Mouse (Mus musculus) lung, embryonic 14.5 days (tissue): ENCODE data around the gene Sspo. TPM values are rescaled to one million over a fixed set of nuclear protein-coding genes. Genes with fewer than 3 reads are reported as not detected.

Experiments used
- ATAC-seq: fragments of 200-750 bp; cut with Nextera tagmentation; 2 replicates; pipeline ENCODE4 v1.8.0; 2017; ENCODE audit warnings: mild to moderate bottlenecking, moderate TSS enrichment, moderate library complexity; ENCODE audit not compliant: insufficient read depth
- DNase-seq: peaks from one replicate; pipeline ENCODE4 v3.0.0-alpha.2; 2015
- H3K27ac ChIP-seq: fragments of 300-500 bp; sonication (generic); 2 replicates; pipeline ENCODE4 v1.5.1; 2014; ENCODE audit warnings: low read depth, mild to moderate bottlenecking, moderate library complexity
- H3K27me3 ChIP-seq: fragments of 300-500 bp; sonication (generic); 2 replicates; pipeline ENCODE4 v1.6.1; 2014; ENCODE audit warnings: low read length, control low read depth; ENCODE audit not compliant: insufficient read depth
- H3K36me3 ChIP-seq: fragments of 300-500 bp; sonication (generic); 2 replicates; pipeline ENCODE4 v1.6.1; 2014; ENCODE audit warnings: control low read depth; ENCODE audit not compliant: insufficient read depth
- H3K4me1 ChIP-seq: fragments of 300-500 bp; sonication (generic); 2 replicates; pipeline ENCODE4 v1.6.1; 2014; ENCODE audit warnings: antibody characterized with exemption, control low read depth; ENCODE audit not compliant: insufficient read depth
- H3K4me2 ChIP-seq: fragments of 300-500 bp; sonication (generic); 2 replicates; pipeline ENCODE4 v1.6.1; 2014; ENCODE audit warnings: mild to moderate bottlenecking
- H3K4me3 ChIP-seq: fragments of 300-500 bp; sonication (generic); 2 replicates; pipeline ENCODE4 v1.5.1; 2014; ENCODE audit warnings: low read depth, low read length
- H3K9ac ChIP-seq: fragments of 300-500 bp; sonication (generic); 2 replicates; pipeline ENCODE4 v1.6.1; 2014
- H3K9me3 ChIP-seq: fragments of 300-500 bp; sonication (generic); 2 replicates; pipeline ENCODE4 v1.6.1; 2016; ENCODE audit warnings: low read depth, low read length, control low read depth
- CTCF ChIP-seq: IDR thresholded peaks from 2 replicates; pipeline ENCODE4 v1.5.1; 2016; ENCODE audit warnings: antibody characterized with exemption, low read depth
- WGBS: fragments of 180-500 bp; shearing (Covaris S2); extraction: QIAGEN DNeasy Blood & Tissue Kit; methylation state at CpG from one replicate; pipeline ENCODE4 v1.1.7; 2014; 5-methylcytosine and 5-hydroxymethylcytosine counted together
- microRNA-seq: library from miRNA; unstranded; fragments of <30 nt; microRNA quantifications from one replicate; pipeline ENCODE4, GENCODE M21; 2016; ENCODE audit warnings: borderline number of aligned reads
- polyA plus RNA-seq: library from polyadenylated mRNA; unstranded; fragments of >200 nt; fragmentation: Nextera tagmentation; extraction: Ambion mirVana; gene quantifications from 2 replicates; pipeline ENCODE4 v1.2.1, GENCODE M21; 2014

Gene Sspo
- polyA plus RNA-seq, 1 experiment from 2014 or later, result 0.11 TPM

GRCm38 (mm10) chr6:48540721-48541120, 92.7 kb downstream of the Sspo start:
- H3K36me3 ChIP-seq, result no peaks in the 10 kb centered on the region
- ATAC-seq (no peak), DNase-seq (no peak)
- no peaks in the 10 kb centered on the region for H3K27me3 ChIP-seq
- no peak overlapping the region for H3K4me3 ChIP-seq
- WGBS, result 31% methylated on average over 3 of the region's 3 CpGs
- no peaks in the 10 kb centered on the region for H3K9me3 ChIP-seq
- no peak for TF ChIP-seq CTCF
- no peak overlapping the region for H3K4me2 ChIP-seq
- H3K27ac ChIP-seq, result no peak overlapping the region
- no peak overlapping the region for H3K9ac ChIP-seq
- peaks cover 7% of the 10 kb centered on the region for H3K4me1 ChIP-seq

GRCm38 (mm10) chr6:48541560-48542450, 93.8 kb downstream of the Sspo start:
- Histone ChIP-seq H3K9me3 (no peaks in the 10 kb centered on the region), H3K4me3 (no peak overlapping the region), H3K27me3 (no peaks in the 10 kb centered on the region), H3K27ac (no peak overlapping the region), H3K9ac (no peak overlapping the region; the same call in 1 of the 2 replicates), H3K4me2 (no peak overlapping the region), H3K4me1 (peaks cover 7% of the 10 kb centered on the region), H3K36me3 (no peaks in the 10 kb centered on the region)
- peak; percentile 71 for DNase-seq
- ATAC-seq, result 0 out of 2 replicates have a peak, but pooled peaks have one; percentile 23
- no peak for TF ChIP-seq CTCF
- WGBS, result 27% methylated on average over 7 of the region's 7 CpGs

GRCm38 (mm10) chr6:48542631-48543030, 94.6 kb downstream of the Sspo start:
- 75% methylated on average over 3 of the region's 3 CpGs for whole genome bisulfite sequencing
- ATAC-seq (no peak), DNase-seq (no peak)
- TF ChIP-seq CTCF, result no peak
- Histone ChIP-seq H3K36me3 (no peaks in the 10 kb centered on the region), H3K27ac (no peak overlapping the region), H3K9me3 (no peaks in the 10 kb centered on the region), H3K4me2 (no peak overlapping the region), H3K4me3 (no peak overlapping the region), H3K9ac (no peak overlapping the region), H3K4me1 (peaks cover 7% of the 10 kb centered on the region), H3K27me3 (no peaks in the 10 kb centered on the region)

DNA sequence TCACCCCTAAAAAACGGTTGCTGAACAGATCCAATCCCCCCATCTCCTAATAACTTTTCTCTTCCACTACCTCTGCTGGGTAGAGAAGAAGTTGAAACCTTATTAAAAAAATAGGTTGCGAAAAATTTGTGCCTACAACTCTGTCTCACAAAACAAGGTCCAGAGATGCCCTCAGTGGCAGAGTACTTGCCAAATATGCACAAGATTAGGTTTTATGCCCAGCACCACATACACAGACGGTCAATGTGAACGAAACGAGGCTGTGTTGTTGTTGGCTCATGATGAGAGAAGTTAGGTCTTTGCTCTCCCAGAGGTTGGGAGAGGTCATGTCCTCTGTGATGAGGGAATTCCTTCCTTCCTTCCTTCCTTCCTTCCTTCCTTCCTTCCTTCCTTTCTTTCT, 97.2 kb downstream of the Sspo start:
- H3K36me3 ChIP-seq, result no peaks in the 10 kb centered on the region
- H3K27me3 ChIP-seq, result no peaks in the 10 kb centered on the region
- H3K27ac ChIP-seq, result no peak overlapping the region
- TF ChIP-seq CTCF, result no peak
- no peaks in the 10 kb centered on the region for H3K9me3 ChIP-seq
- DNase-seq, result no peak
- H3K9ac ChIP-seq, result no peak overlapping the region
- WGBS, result 61% methylated on average over 5 of the region's 5 CpGs
- H3K4me3 ChIP-seq, result no peak overlapping the region
- ATAC-seq, result no peak
- no peak overlapping the region for H3K4me2 ChIP-seq
- peaks cover 7% of the 10 kb centered on the region for H3K4me1 ChIP-seq

DNA sequence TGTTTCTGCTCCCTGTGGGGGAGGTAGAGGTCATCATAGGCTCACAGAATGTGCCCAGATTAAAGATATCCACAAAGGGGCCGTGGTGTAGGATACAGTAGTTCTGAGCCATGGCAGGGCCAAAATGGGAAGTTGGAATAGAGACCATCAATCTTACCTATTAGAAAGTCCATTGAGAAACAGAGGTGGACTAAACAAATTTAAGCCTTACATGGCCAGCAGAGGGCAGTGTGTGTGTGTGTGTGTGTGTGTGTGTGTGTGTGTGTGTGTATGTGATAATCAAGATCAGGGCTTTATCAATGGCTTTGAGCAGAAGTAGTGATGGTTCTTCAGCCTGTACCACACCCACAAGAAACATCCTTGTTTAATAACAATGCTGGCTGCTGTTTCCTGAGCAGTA, 98.2 kb downstream of the Sspo start:
- DNase-seq (peak; percentile 55), ATAC-seq (no peak)
- no peak overlapping the region for H3K4me2 ChIP-seq
- no peak overlapping the region for H3K9ac ChIP-seq
- H3K4me3 ChIP-seq, result no peak overlapping the region
- peaks cover 7% of the 10 kb centered on the region for H3K4me1 ChIP-seq
- TF ChIP-seq CTCF, result peak; percentile 71
- no peaks in the 10 kb centered on the region for H3K9me3 ChIP-seq
- H3K27me3 ChIP-seq, result no peaks in the 10 kb centered on the region
- WGBS, result 63% methylated on average over 1 of the region's 1 CpGs
- no peak overlapping the region for H3K27ac ChIP-seq
- H3K36me3 ChIP-seq, result no peaks in the 10 kb centered on the region

- H3K4me3 ChIP-seq, result no peak overlapping the region
- no peak for DNase-seq
- no peaks in the 10 kb centered on the region for H3K9me3 ChIP-seq
- no peak overlapping the region for H3K4me2 ChIP-seq
- WGBS, result 44% methylated on average over 4 of the region's 4 CpGs
- ATAC-seq, result no peak
- no peaks in the 10 kb centered on the region for H3K27me3 ChIP-seq
- H3K27ac ChIP-seq, result no peak overlapping the region
- H3K36me3 ChIP-seq, result no peaks in the 10 kb centered on the region
- peaks cover 5% of the 10 kb centered on the region for H3K4me1 ChIP-seq
- no peak overlapping the region for H3K9ac ChIP-seq
- TF ChIP-seq CTCF, result no peak
Measured at GRCm38 (mm10) chr6:48546858-48547257, 98.8 kb downstream of the Sspo start.

DNA sequence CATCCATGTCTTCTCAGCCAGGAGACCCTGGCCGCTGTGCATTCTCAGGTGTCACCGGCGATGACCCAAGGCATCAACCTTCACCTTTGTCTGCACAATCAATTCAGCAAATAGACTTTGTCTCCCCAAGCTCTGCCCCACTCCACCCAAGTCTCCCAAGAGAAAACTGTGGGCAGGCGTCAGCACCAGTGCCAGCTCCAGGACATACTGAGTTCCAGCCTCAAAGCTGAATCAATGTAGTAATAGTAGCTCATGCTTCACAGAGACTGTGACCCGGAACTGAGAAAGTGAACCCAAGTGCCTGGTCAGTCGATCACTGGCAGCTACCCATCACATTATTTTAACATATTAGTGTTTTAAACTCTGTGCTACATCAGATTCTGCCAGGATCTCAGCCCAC, 100.3 kb downstream of the Sspo start:
- Histone ChIP-seq H3K9me3 (no peaks in the 10 kb centered on the region), H3K4me2 (no peak overlapping the region), H3K4me1 (no peaks in the 10 kb centered on the region), H3K27ac (no peak overlapping the region), H3K27me3 (no peaks in the 10 kb centered on the region), H3K36me3 (no peaks in the 10 kb centered on the region), H3K9ac (no peak overlapping the region), H3K4me3 (no peak overlapping the region)
- 81% methylated on average over 6 of the region's 6 CpGs for WGBS
- ATAC-seq (no peak), DNase-seq (no peak)
- TF ChIP-seq CTCF, result no peak

Small RNAs within 50 kb of the gene (microRNA-seq; reads per million reads assigned to microRNA genes)
- gene Gm24325, result not detected

Other genes starting within 250 kb of the Sspo start
- gene Krba1, start 52.6 kb upstream of the Sspo start, polyA plus RNA-seq, result 18.6 and 22.3 TPM in 2 replicates
- gene Zfp467, start 2.4 kb upstream of the Sspo start, polyA plus RNA-seq, result 20.7 TPM in 2 replicates
- 7.4 and 7.9 TPM in 2 replicates for gene Atp6v0e2, start 89.4 kb downstream of the Sspo start, polyA plus RNA-seq
- gene Lrrc61, start 106.6 kb downstream of the Sspo start, polyA plus RNA-seq, result 5.4 and 7.8 TPM in 2 replicates
- gene Rarres2, start 124.6 kb downstream of the Sspo start, polyA plus RNA-seq, result 43.1 and 47.0 TPM in 2 replicates
- not detected in 2 replicates for gene Gm45021, start 141.4 kb downstream of the Sspo start, polyA plus RNA-seq
- gene Repin1, start 145.7 kb downstream of the Sspo start, polyA plus RNA-seq, result 30.3 and 31.5 TPM in 2 replicates
- gene Gm44965, start 145.7 kb downstream of the Sspo start, polyA plus RNA-seq, result not detected in 2 replicates
- 7.6 and 7.8 TPM in 2 replicates for gene Zfp775, start 153.8 kb downstream of the Sspo start, polyA plus RNA-seq
- 0.34 and 0.49 TPM in 2 replicates for gene AI854703, start 178.5 kb downstream of the Sspo start, polyA plus RNA-seq
- 1.3 and 1.5 TPM in 2 replicates for gene Gimap8, start 199.0 kb downstream of the Sspo start, polyA plus RNA-seq
- gene Gimap9, start 227.9 kb downstream of the Sspo start, polyA plus RNA-seq, result 11.7 and 12.7 TPM in 2 replicates
- gene Gimap4, start 236.3 kb downstream of the Sspo start, polyA plus RNA-seq, result 25.6 and 27.8 TPM in 2 replicates